ENCODE assay signal across 8 mouse cellular contexts in genomic region chr17:26660192-26660912, GRCm38 (mm10). TPM values are rescaled to one million over a fixed set of nuclear protein-coding genes. Genes with fewer than 3 reads are reported as not detected.
DNase-seq lines count a peak whose midpoint lies in the region; ATAC-seq lines count a peak whose summit lies in the region.

No protein-coding gene starts in this region.

- DNase-seq in CD4-positive, CD25-positive, alpha-beta regulatory T cell, adult 2 months (ENCODE audit: low read depth, low spot score) = peak; percentile 87
- peak; percentile 52 to 61 for DNase-seq in adrenal gland, postnatal 4 days (ENCODE audit: low spot score in 2 of 2)
- peak; percentile 85 for DNase-seq in heart, embryonic 10.5 days (ENCODE audit: low spot score)
- peak; percentile 86 for DNase-seq in kidney, postnatal 14 days
- DNase-seq in testis, postnatal 10 days (ENCODE audit: low spot score) = peak; percentile 91

- 0 out of 2 replicates have a peak, but pooled peaks have one; percentile 17 for ATAC-seq in embryonic facial prominence, embryonic 15.5 days (ENCODE audit: insufficient number of reproducible peaks, low FRiP score, low TSS enrichment, low read depth)
- peak; percentile 27; the same call in 1 of the 2 replicates for ATAC-seq in liver, embryonic 16.5 days (ENCODE audit: low read depth)
- ATAC-seq in neural tube, embryonic 14.5 days (ENCODE audit: low read depth) = peak; percentile 52; the same call in 1 of the 2 replicates

- no peak overlapping the region for H3K9ac ChIP-seq in embryonic facial prominence, embryonic 15.5 days
- no peak overlapping the region for H3K9ac ChIP-seq in liver, embryonic 16.5 days (ENCODE audit: low read depth, low read length)
- no peak overlapping the region; the same call in 1 of the 2 replicates for H3K9ac ChIP-seq in neural tube, embryonic 14.5 days (replicated peaks; ENCODE audit: low read depth, low read length)

- H3K4me2 ChIP-seq in embryonic facial prominence, embryonic 15.5 days (replicated peaks) = no peak overlapping the region
- no peak overlapping the region for H3K4me2 ChIP-seq in liver, embryonic 16.5 days (ENCODE audit: low read depth, low read length)
- peak overlapping the region; percentile 26; the same call in 1 of the 2 replicates for H3K4me2 ChIP-seq in neural tube, embryonic 14.5 days (ENCODE audit: low read depth, low read length)

- H3K27ac ChIP-seq in embryonic facial prominence, embryonic 15.5 days (replicated peaks) = no peak overlapping the region
- H3K27ac ChIP-seq in heart, embryonic 10.5 days = no peak overlapping the region
- no peak overlapping the region for H3K27ac ChIP-seq in liver, embryonic 16.5 days (ENCODE audit: low read length)
- no peak overlapping the region for H3K27ac ChIP-seq in neural tube, embryonic 14.5 days (ENCODE audit: low read depth, low read length)

- no peaks in the 10 kb centered on the region for H3K9me3 ChIP-seq in embryonic facial prominence, embryonic 15.5 days (replicated peaks)
- no peaks in the 10 kb centered on the region for H3K9me3 ChIP-seq in heart, embryonic 10.5 days
- no peaks in the 10 kb centered on the region for H3K9me3 ChIP-seq in liver, embryonic 16.5 days (replicated peaks; ENCODE audit: control insufficient read depth, low read length)
- H3K9me3 ChIP-seq in neural tube, embryonic 14.5 days (ENCODE audit: control insufficient read depth, low read length) = no peaks in the 10 kb centered on the region

- 28% methylated on average over 20 of the region's 21 CpGs for WGBS in embryonic facial prominence, embryonic 15.5 days
- 26% methylated on average over 21 of the region's 21 CpGs for WGBS in heart, embryonic 10.5 days
- 27% methylated on average over 20 of the region's 21 CpGs for WGBS in liver, embryonic 16.5 days (ENCODE audit: insufficient replicate concordance)
- 23% methylated on average over 21 of the region's 21 CpGs for WGBS in neural tube, embryonic 14.5 days

- H3K4me1 ChIP-seq in embryonic facial prominence, embryonic 15.5 days = peaks cover 13% of the 10 kb centered on the region
- H3K4me1 ChIP-seq in heart, embryonic 10.5 days = peaks cover 33% of the 10 kb centered on the region
- H3K4me1 ChIP-seq in liver, embryonic 16.5 days (ENCODE audit: control insufficient read depth, low read depth, low read length) = peaks cover 11% of the 10 kb centered on the region
- H3K4me1 ChIP-seq in neural tube, embryonic 14.5 days (ENCODE audit: control insufficient read depth, insufficient read depth, low read length) = peaks cover 9% of the 10 kb centered on the region

- no peak overlapping the region for H3K4me3 ChIP-seq in embryonic facial prominence, embryonic 15.5 days (replicated peaks)
- H3K4me3 ChIP-seq in heart, embryonic 10.5 days = no peak overlapping the region
- no peak overlapping the region for H3K4me3 ChIP-seq in liver, embryonic 16.5 days (ENCODE audit: low read depth, low read length)
- H3K4me3 ChIP-seq in neural tube, embryonic 14.5 days (ENCODE audit: low read depth, low read length) = no peak overlapping the region

- H3K36me3 ChIP-seq in embryonic facial prominence, embryonic 15.5 days = peaks cover 16% of the 10 kb centered on the region
- H3K36me3 ChIP-seq in heart, embryonic 10.5 days = peaks cover 9% of the 10 kb centered on the region
- H3K36me3 ChIP-seq in liver, embryonic 16.5 days (ENCODE audit: control insufficient read depth, insufficient read depth) = no peaks in the 10 kb centered on the region
- peaks cover 1% of the 10 kb centered on the region for H3K36me3 ChIP-seq in neural tube, embryonic 14.5 days (ENCODE audit: control insufficient read depth, insufficient read depth, low read length)

- no peaks in the 10 kb centered on the region for H3K27me3 ChIP-seq in embryonic facial prominence, embryonic 15.5 days
- no peaks in the 10 kb centered on the region for H3K27me3 ChIP-seq in heart, embryonic 10.5 days (ENCODE audit: insufficient read depth, poor library complexity, severe bottlenecking)
- H3K27me3 ChIP-seq in liver, embryonic 16.5 days (ENCODE audit: control insufficient read depth, insufficient read depth, low read depth, low read length) = no peaks in the 10 kb centered on the region
- H3K27me3 ChIP-seq in neural tube, embryonic 14.5 days (ENCODE audit: control insufficient read depth, insufficient read depth, low read length) = no peaks in the 10 kb centered on the region

RNA-seq across cellular contexts. Expression of gene Atp6v0e, which starts 2.7 kb away (rescaled TPM):
- 100 to 1,000 TPM; 141 to 142 TPM for total RNA-seq in adrenal gland, postnatal 4 days (2021)
- polyA plus RNA-seq in embryonic facial prominence, embryonic 15.5 days (2015; fragmentation: Nextera tagmentation; extraction: Ambion mirVana) = 255 and 256 TPM in 2 replicates
- 189 and 213 TPM in 2 replicates for polyA plus RNA-seq in heart, embryonic 10.5 days (2016; fragmentation: Nextera tagmentation; extraction: Ambion mirVana)
- 136 and 143 TPM in 2 replicates for polyA plus RNA-seq in liver, embryonic 16.5 days (2015; fragmentation: Nextera tagmentation; extraction: Ambion mirVana)
- 76.5 and 85.8 TPM in 2 replicates for polyA plus RNA-seq in neural tube, embryonic 14.5 days (2014; fragmentation: Nextera tagmentation; extraction: Ambion mirVana)

RNA-seq across cellular contexts. Expression of gene Crebrf, which starts 55.1 kb away (rescaled TPM):
- total RNA-seq in adrenal gland, postnatal 4 days (2021) = 10 to 100 TPM; 47.5 to 51.9 TPM
- polyA plus RNA-seq in embryonic facial prominence, embryonic 15.5 days (2015; fragmentation: Nextera tagmentation; extraction: Ambion mirVana) = 7.5 and 9.3 TPM in 2 replicates
- polyA plus RNA-seq in heart, embryonic 10.5 days (2016; fragmentation: Nextera tagmentation; extraction: Ambion mirVana) = 2.7 and 4.5 TPM in 2 replicates
- polyA plus RNA-seq in liver, embryonic 16.5 days (2015; fragmentation: Nextera tagmentation; extraction: Ambion mirVana) = 4.0 and 5.9 TPM in 2 replicates
- 9.1 and 15.1 TPM in 2 replicates for polyA plus RNA-seq in neural tube, embryonic 14.5 days (2014; fragmentation: Nextera tagmentation; extraction: Ambion mirVana)
